Mouse (Mus musculus) liver, postnatal 0 days (tissue): ENCODE results near the gene Sox5.

Source experiments
- CTCF ChIP-seq: sonication (generic); IDR thresholded peaks from 2 replicates; pipeline ENCODE4 v1.5.1; 2016; ENCODE audit warnings: antibody characterized with exemption, low read depth
- EP300 ChIP-seq: IDR thresholded peaks from 2 replicates; pipeline ENCODE4 v1.6.1; 2016; ENCODE audit warnings: antibody characterized with exemption, low read depth, mild to moderate bottlenecking

- TF ChIP-seq CTCF: no peak
- no peak for TF ChIP-seq EP300
Measured at GRCm38 (mm10) chr6:144041941-144042340, 739.8 kb downstream of the Sox5 start.
